Mouse (Mus musculus) brain, adult 2 months (tissue): ENCODE measurements around the gene Wdr37.

Source experiments
- DNase-seq: peaks from one replicate; pipeline ENCODE4 v3.0.0; 2011; ENCODE audit warnings: low read depth, low spot score

The Wdr37 gene

DNA sequence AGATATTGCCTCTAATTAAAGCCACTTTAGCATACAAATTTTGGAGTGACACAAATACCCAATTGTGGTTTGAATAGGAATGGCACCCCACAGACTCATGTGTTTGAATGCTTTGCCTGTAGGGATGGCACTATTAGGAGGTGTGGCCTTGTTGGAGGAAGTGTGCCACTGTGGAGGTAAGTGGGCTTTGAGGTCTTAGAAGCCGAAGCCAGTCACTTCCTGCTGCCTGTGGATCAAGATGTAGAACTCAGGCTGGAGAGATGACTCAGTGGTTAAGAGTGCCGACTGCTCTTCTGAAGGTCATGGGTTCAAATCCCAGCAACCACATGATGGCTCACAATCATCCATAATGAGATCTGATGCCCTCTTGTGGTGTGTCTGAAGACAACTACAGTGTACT, 30.8 kb downstream of the Wdr37 start:
- no peak for DNase-seq

DNA sequence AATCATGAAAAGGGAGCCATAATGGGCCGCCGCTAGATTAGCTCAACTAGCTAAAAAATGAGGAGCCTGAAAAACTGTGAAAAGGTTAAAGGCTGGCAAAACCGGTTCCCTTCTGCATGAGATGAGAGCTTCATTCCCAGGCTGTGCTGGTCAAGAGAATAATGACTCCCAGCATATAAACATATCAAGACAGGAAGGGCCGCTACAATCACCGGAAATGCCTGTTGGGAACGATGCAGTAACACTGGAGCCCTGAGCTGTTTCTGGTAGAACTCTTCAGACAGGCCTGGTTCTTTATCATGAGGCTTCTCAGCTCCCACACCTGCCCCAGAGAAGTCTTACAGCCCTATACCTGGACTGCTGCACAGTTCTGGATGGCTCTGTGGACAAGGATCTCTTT, 31.8 kb downstream of the Wdr37 start:
- no peak for DNase-seq

DNA sequence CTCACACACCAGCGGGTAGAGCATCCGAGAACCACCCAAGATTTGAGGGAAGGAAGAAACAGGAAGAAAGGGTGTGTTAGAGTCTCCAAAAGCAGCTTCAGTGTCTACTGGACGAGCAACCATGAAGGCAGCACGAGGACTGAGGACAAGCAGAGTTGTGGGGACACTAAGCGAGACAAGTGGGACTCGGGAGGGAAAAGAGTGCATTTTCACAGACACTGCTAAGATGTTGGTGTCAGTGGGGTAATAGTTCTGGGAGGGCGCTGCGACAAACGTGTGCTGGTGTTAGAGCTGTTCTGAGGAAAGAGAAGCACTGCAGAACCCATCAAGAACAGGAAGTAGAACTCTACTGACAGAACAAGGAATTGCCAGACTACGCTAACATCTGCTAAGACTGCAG, 32.6 kb downstream of the Wdr37 start:
- DNase-seq = no peak

DNA sequence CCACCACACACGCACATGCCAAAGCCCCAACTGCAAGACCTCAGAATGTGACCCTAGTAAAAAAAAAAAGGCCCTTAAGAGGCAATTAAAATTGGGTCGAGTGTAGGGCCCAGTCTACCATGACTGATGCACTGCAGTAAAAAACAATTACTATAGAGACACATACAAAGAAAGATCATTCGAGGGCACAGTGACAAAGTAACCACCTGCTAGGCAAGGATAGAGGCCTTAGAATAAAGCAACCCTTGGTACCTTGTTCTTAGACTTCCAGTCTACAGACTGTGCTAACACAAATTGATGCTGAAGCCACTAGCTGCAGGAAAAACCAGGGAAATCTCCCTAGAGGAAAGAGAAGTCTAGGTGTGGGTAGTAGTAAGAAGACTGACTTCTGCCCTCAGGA, 33.3 kb downstream of the Wdr37 start:
- no peak for DNase-seq

DNA sequence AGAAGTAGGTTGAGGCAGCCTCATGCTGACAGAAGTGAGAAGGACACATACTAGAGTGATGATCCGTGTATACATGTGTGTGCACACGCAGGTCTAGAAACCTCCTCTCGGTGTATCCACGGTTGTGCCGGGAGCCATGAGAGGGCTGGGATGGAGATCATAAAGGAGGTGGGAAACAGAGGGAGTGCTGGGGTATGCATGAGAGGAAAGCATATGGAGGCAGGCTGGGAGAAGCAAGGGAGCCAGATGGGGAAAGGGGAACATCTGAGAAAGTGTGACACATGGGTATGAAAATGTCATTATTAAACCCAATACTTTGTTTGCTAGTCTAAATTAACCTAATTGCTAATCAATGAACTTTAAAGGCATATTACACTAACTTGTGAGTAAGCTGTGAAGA, 37.1 kb downstream of the Wdr37 start:
- DNase-seq = peak; percentile 41

DNA sequence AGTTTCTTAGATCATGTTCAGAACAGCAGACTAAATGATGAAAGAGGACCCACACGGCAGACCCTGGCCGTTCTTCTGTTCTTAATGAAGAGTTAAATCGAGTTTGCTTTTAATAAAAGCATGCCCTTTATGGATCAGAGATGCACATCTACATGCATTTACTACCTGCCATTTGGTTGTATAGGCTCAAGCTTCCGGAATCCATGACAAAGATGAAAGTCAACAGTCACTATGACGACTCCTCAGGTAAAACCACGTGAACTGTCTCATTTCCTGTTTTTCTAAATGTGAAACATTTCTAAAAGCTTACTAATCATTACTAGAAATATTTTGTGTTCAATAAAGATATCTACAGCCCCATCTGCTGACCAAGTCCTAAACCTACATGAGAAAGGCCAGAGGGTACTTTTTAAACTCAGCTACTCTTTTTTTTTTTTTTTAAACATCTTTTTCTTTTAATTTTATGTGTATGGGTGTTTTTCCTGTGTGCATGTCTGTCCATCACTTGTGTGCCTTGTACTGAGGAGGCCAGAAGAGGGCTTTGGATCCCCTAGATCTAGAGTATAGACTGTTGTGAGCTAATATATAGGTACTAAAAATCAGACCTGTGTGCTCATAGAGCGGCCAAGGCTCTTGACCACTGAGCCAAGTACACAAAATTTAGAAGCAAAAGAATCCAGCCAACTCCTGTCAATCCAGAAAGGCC, 40.0 kb downstream of the Wdr37 start:
- DNase-seq = no peak

DNA sequence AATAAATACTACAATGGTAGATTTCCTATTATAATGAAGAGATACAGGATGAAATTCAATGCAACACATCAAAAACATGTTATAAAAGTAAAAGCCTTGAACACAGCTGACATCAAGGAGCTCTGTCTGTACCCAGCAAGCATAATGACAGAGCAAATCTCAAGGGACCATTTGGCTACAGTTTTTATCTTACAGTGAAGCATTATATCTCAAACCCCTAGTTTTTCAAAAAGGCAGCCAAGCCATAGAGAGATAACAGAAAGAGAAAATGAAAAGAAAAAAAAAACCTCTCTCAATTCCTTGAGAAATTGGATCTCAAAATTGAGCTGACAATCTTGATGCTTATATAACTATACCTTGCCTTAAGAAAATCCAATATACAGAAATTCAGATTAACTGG, 41.0 kb downstream of the Wdr37 start:
- DNase-seq = no peak

DNA sequence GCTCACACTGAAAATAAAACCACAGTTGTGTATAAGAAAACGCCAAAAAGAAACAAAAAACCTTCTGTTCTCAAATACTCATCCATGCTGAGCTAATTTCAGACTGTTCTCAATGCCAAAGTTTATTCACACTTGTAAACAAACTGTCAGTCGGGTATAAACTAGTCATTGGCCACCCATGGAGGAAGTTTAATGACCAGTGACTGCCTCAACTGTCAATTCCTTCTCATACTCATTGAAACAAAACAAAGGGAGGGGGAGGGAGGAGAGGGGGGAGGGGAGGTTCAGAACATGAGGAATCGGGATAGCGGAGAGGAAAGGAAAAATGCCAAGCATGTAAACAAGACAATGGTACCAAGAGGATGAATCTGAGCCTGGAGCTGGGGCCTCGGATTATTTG, 41.9 kb downstream of the Wdr37 start:
- DNase-seq = peak; percentile 67

DNA sequence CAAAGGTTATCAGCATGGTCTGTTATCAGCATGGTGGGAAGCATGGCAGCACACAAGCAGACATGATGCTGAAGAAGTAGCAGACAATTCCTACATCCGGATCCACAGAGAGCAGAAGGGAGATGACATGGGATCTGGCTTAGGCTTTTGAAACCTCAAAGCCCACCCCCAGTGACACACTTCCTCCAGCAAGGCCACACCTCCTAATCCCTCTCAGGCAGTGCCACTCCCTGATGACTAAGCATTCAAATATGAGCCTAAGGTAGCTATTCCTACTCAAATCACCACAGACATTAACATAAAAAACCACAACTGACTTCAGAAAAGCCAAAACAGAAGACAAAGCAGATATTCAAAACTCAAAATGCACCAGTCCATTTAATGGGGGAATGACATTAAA, 42.8 kb downstream of the Wdr37 start:
- DNase-seq = no peak

DNA sequence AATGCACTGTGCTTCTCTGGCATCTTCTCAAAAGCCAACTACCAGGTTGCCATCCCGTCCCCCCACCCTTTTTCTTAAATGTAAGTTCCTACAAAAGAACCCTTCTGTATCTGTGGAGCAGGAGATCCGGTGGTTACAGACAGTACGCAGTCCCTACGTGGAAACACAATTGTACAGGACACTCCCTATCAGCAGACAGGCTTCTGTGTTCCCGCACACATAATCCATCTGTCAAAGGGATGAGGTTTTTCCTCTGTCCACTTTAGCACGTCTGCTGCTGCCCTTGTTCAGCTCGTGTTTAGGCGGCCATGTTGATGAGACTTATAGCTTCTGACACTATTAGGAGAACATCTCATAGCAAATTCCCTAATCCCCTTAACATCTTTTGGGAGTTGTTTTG, 48.2 kb downstream of the Wdr37 start:
- DNase-seq = no peak

DNA sequence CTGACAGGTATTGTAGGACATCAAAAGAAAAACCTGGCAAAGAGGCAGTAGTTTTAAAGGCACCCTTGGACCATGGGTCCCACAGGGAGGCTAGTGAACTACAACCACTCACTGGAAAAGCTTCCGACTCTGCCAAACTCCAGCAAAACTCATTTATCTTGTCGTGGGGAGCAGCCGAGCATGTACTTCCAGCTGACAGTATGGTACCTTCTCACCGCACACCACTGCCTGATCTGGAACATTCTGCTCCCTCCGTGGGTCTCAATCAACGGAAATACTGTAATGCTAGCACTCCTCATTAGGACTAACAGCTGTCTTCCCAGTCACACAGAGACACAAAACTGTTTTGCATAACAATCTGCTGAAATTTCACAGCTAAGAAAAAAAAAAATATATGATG, 48.6 kb downstream of the Wdr37 start:
- peak; percentile 57 for DNase-seq

DNA sequence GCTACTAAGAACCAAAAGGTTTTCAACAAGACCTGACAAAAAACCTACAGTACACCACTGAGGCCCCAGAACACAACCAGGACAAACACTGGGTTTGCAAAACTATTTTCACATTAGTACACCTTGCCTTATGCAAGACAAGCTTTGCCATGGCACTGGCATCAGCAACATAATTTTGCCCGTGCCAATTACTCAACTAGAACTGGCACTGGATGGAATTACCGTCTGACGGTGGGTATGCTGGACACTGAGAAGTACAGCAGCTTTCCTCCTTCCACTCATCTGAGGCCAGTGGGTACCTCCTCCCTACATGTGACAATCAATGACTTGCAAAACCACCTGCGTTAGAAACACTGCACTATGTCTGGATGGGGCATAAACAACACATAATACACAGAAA, 49.5 kb downstream of the Wdr37 start:
- peak; percentile 33 for DNase-seq

DNA sequence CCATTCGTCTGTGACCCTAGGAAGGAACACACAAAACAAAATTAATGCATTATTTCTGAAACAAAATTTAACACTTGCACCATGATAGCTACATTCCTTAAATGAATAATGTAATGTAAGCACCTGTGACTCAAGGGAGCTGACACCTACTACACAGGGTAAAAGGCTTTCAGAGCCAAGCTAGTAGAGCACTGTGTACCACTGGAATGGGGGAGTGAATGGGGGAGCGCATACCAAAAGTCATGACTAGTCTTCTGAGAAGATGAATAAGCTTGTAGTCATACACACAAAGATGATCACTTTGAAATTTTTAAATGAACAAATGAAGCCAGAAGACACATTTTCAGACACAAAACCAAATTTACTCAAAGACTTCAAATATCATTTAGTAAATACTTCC, 65.8 kb downstream of the Wdr37 start:
- DNase-seq = peak; percentile 54

DNA sequence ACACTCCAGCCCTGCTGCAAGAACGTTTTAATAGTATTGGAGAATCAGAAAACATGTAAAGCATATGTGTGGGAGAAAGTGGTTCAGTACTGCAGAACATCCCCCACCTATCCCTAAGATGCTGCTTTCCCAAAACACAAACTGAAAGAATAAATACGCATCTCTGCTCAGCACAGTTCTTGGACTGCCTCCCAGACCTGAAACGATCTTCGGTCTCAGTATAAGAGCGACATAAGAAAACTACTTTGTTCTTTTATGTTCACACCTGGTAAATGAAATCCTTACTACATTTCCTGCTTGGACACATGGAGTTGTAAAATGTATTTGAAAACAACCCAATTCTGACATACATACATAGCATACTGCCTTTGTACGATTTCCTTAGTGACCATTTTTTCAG, 71.1 kb downstream of the Wdr37 start:
- DNase-seq = peak; percentile 44

DNA sequence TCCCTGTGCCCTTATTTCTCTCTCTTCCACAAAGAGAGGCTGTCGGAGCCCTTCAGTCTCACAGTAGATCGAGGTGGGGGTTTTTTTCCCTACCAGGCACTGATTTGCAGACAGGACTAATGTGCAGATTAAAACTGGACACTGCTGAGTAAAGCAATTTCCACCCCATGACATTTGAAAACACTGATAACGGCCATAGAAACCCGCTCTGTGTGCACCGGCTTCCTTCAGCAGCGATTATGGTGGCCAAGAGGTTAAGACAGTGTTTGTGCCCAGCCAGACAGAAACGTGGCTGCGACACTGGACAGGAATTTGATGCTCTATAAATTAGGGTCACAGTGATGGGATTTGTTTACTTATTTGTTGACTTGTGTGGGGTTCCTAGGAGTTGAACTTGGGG, 78.5 kb downstream of the Wdr37 start:
- no peak for DNase-seq

DNA sequence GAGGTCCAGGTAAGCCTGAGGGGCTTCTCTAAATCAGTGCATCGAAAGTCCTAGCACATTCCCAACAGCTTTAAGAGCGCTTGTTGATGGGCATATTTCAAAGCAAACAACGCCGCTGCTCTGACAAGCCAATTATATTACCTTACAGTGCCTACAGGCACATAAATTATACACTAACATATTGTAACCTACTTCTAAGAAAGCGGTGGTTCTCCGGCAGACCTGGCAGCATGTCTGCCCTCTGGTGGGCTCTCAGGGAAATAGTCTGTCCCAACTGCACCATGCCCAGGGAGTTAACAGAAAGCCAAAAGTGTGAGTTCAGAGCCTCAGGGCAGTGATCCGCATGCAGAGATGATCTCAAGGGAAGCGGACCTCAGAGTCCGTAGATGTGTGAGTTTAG, 86.5 kb downstream of the Wdr37 start:
- DNase-seq = peak; percentile 75

DNA sequence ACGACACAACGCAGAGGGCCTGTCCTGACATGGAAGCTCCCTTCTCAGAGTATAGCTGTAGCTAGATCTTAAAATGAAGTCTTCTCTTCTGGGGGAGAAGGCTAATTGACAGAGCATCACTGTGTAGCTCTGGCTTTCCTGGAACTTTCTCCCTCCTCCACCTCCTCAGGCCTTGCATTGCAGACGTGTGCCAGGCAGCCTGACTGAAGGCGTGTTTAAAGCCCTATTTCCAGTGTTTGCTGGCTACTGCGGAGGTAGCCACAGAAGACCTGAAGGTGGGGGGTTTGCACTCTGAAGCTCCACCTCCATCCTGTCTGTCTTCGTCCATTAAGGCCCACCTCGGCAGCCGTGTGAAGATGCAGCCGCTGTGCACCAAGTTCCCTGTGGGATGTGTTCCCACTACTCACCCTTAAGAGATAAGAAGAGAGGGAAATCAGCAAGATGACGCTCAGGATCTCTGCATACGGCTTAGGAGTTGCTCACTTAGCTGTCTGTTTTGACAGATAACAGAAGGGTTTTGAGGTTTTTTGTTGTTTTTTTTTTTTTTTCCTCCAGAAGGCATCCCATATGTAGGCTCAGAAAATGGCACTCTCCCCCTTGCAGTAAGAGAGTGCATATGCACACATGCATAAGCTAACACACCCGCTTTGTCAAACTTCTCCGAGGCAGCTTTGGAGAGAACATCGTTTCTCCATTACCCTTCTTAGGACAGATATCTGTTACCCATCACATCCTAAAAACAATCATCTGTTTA, 87.2 kb downstream of the Wdr37 start:
- peak; percentile 40 for DNase-seq

DNA sequence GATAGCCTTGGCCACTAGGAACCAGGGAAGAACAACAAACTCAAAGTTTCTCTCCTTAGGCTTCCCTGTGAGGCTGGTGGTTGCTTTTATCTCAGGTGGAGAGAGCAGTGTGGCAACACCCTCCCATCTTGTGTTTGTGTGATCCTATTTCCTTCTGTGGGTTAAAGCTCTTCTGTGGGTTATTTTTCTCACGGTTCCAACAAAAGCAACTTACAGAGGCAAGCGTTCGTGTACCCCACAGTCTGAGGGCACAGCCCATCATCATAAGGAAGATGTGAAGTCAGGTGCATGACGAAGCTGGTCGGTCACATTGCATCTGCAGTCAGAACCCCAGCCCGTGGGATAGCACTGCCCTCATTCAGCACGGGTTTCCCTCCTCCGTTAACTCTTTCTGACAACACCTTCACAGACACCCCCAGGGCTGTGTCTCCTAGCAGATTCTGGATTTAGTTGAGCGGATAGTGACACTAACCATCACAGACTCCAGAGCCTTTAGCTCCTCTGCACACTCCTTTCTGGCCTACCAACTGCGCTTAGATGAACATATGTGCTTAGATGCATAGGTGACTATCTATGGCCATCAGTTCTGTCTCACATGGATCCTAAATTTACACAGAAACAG, 87.9 kb downstream of the Wdr37 start:
- no peak for DNase-seq

DNA sequence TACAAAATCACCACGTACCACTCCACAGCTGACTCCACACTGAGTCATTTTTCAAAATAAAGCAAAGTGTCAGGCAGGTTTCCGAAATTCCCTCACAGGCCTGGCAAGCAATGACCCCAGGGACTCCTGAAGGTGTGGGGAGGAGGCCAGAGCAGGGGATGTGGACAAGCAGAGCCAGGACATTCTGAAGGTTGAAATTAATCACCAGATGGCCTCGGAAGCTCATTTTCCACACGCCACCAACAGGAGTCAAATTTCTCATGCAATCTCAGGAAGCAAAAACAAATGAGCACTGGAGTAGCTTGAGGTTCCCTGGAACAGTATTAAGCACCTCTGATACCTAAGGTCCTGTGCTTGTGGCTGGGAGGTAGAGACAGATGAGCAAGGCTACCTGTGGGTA, 89.1 kb downstream of the Wdr37 start:
- peak; percentile 64 for DNase-seq

DNA sequence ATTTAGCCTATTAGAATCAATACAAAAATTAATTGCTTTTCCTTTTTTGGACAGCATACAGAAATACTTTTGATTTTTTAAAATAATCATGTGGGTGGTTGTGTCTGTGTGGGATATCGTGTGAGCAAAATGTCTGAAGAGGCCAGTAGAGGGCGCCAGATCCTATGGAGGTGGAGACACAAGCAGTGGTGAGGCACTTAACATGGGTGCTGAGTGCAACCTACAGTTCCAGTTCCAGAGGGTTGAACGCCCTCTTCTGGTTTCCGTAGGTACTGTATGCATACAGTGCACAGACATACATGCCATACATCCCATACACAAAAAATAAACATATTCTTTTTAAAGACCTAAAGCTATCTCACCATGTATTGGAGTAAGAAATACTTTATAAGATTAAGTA, 91.3 kb downstream of the Wdr37 start:
- peak; percentile 70 for DNase-seq

DNA sequence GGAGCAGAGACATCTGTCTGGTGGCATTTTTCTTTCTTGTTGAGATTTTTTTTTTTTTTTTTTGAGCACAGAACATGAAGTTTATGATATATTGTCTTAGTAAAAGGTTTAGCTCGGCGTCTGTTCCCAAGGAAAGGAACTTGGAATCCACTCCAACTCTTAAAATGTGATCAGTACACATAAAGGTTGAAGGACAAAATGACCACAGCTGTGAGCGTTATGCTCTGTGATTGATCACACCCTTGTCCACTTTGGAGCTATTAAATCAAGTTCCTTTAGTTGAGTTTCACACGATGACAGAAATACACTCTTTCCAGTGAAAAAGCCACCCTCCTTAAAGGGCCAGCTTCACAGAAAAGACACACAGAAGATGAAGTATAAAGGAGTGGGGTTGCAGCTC, 101.1 kb downstream of the Wdr37 start:
- DNase-seq = no peak

DNA sequence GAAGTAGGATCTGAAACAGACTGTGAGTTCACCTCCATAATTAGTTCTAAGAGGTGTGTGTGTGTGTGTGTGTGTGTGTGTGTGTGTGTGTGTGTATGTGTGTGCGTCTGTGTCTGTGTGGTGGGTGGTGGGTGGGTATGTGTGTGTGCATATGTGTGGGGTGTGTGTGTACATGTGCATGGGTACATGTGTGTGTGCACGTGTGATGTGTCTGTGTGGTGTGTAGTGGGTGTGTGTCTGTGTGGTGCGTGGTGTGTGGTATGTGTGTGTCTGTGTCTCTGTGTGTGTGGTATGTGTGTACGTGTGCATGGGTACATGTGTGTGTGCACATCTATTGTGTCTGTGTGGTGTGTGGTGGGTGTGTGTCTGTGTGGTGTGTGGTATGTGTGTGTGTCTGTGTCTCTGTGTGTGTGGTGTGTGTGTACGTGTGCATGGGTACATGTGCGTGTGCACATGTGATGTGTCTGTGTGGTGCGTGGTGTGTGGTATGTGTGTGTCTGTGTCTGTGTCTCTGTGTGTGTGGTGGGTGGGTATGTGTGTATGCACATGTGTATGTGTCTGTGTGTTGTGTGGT, 102.0 kb downstream of the Wdr37 start:
- DNase-seq = no peak

DNA sequence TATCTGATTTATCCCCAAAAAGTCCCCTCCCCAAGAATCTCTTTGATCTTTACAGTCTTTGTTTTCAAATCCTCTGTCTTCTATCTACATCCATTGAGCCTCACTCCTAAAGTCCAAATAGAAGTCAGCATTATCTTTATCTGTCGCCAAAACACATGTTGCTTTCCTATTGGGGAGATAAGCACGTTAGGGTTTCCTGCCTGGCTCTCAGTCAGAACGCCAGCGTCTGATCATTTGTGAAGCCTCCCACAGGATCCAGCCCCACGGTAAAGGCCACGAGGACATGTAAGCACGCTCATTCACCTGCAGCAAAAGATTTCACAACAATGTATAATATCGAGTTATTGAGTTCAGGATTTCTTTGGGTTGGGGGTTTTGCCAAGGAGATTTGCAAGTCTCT, 110.8 kb downstream of the Wdr37 start:
- no peak for DNase-seq
